Mouse (Mus musculus) liver, postnatal 0 days (tissue): ENCODE data around the gene Chil3.

Experiments
- CTCF ChIP-seq: sonication (generic); IDR thresholded peaks from 2 replicates; pipeline ENCODE4 v1.5.1; 2016; ENCODE audit warnings: antibody characterized with exemption, low read depth
- EP300 ChIP-seq: IDR thresholded peaks from 2 replicates; pipeline ENCODE4 v1.6.1; 2016; ENCODE audit warnings: antibody characterized with exemption, low read depth, mild to moderate bottlenecking

- TF ChIP-seq CTCF (no peak), EP300 (no peak)
Observed at GRCm38 (mm10) chr3:106187991-106188390, 20.6 kb upstream of the Chil3 start.
